Mouse (Mus musculus) spleen, adult 2 months (tissue): ENCODE measurements around the gene 1190005I06Rik.

Experiments
- CTCF ChIP-seq: fragments of 200-500 bp; IDR thresholded peaks from 2 replicates; pipeline ENCODE4 v1.5.1; 2011; ENCODE audit warnings: mild to moderate bottlenecking, inconsistent platforms; ENCODE audit not compliant: insufficient read depth, insufficient read length, insufficient replicate concordance; ENCODE audit errors: extremely low read depth
- POLR2A ChIP-seq: fragments of 200-500 bp; IDR thresholded peaks from 2 replicates; pipeline ENCODE4 v1.6.1; 2011; ENCODE audit warnings: low read depth, low read length, inconsistent platforms

DNA sequence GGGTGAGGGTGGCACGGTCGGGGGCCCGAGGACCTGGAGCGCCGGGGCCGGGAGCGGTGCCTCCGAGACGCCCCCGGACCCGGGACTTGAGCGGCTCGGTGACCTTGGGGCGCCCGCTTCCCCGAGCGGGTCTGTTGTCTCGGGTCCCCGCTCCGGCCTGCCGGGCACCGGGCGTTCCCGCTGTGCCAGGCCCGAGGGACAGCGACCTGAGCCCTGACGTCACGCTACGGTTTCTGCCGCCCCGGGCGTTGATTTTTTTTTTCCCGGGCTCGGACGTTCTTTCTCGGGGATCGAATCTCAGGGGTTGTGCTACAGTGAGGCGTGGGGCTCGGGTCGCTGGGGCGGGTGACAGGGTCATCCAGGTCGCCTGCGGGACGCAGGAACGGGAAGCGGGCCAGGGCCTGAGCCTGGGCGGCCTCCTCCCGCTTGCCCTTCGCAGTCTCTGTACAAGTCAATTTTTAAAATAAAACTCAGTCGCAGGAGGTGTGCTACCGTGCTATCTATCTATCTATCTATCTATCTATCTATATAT is 21.0 kb upstream of the 1190005I06Rik start, which contains the start of gene Emc8:
- no peak for TF ChIP-seq CTCF
- TF ChIP-seq POLR2A: no peak
